Mouse (Mus musculus) midbrain, embryonic 11.5 days (tissue): Measurements from ENCODE around the gene Hsd11b1. TPM values are rescaled to one million over a fixed set of nuclear protein-coding genes. Genes with fewer than 3 reads are reported as not detected.
A peak's percentile ranks its signal among the peaks of the same experiment; 100 is the strongest.
"Not testable (repeated sequence)": the region's sequence is repeated elsewhere in the genome, so short reads cannot be mapped to it uniquely, and the experiment has no call there.

Source experiments
- ATAC-seq: fragments of 200-750 bp; cut with Nextera tagmentation; 2 replicates; pipeline ENCODE4 v1.8.0; 2017; ENCODE audit warnings: moderate TSS enrichment, moderate library complexity; ENCODE audit not compliant: low FRiP score
- DNase-seq: peaks from one replicate; pipeline ENCODE4 v3.0.0; 2015; ENCODE audit warnings: low spot score; ENCODE audit errors: missing footprints
- H3K27ac ChIP-seq: fragments of 300-500 bp; sonication (generic); 2 replicates; pipeline ENCODE4 v1.5.1; 2014; ENCODE audit warnings: low read depth, low read length
- H3K27me3 ChIP-seq: fragments of 300-500 bp; sonication (generic); 2 replicates; pipeline ENCODE4 v1.6.1; 2014; ENCODE audit warnings: mild to moderate bottlenecking, low read length, moderate library complexity, mixed read lengths; ENCODE audit not compliant: control insufficient read depth, insufficient read depth
- H3K36me3 ChIP-seq: fragments of 300-500 bp; sonication (generic); 2 replicates; pipeline ENCODE4 v1.6.1; 2014; ENCODE audit warnings: mild to moderate bottlenecking, low read length, moderate library complexity, mixed read lengths; ENCODE audit not compliant: control insufficient read depth, insufficient read depth
- H3K4me1 ChIP-seq: fragments of 300-500 bp; sonication (generic); 2 replicates; pipeline ENCODE4 v1.6.1; 2014; ENCODE audit warnings: low read length; ENCODE audit not compliant: control insufficient read depth, insufficient read depth
- H3K4me2 ChIP-seq: fragments of 300-500 bp; sonication (generic); 2 replicates; pipeline ENCODE4 v1.6.1; 2014; ENCODE audit warnings: mild to moderate bottlenecking, moderate library complexity
- H3K4me3 ChIP-seq: fragments of 300-500 bp; sonication (generic); 2 replicates; pipeline ENCODE4 v1.5.1; 2014; ENCODE audit warnings: low read depth, low read length
- H3K9ac ChIP-seq: fragments of 300-500 bp; sonication (generic); 2 replicates; pipeline ENCODE4 v1.6.1; 2014; ENCODE audit warnings: low read length
- H3K9me3 ChIP-seq: fragments of 300-500 bp; sonication (generic); 2 replicates; pipeline ENCODE4 v1.6.1; 2016; ENCODE audit warnings: low read length; ENCODE audit not compliant: control insufficient read depth
- WGBS: fragments of 180-500 bp; shearing (Covaris S2); extraction: QIAGEN DNeasy Blood & Tissue Kit; methylation state at CpG from one replicate; pipeline ENCODE4 v1.1.7; 2014; 5-methylcytosine and 5-hydroxymethylcytosine counted together
- polyA plus RNA-seq: library from polyadenylated mRNA; unstranded; fragments of >200 nt; fragmentation: Nextera tagmentation; extraction: Ambion mirVana; gene quantifications from 2 replicates; pipeline ENCODE4 v1.2.1, GENCODE M21; 2014

Hsd11b1 gene
- polyA plus RNA-seq, 1 experiment from 2014 or later: not detected

DNA sequence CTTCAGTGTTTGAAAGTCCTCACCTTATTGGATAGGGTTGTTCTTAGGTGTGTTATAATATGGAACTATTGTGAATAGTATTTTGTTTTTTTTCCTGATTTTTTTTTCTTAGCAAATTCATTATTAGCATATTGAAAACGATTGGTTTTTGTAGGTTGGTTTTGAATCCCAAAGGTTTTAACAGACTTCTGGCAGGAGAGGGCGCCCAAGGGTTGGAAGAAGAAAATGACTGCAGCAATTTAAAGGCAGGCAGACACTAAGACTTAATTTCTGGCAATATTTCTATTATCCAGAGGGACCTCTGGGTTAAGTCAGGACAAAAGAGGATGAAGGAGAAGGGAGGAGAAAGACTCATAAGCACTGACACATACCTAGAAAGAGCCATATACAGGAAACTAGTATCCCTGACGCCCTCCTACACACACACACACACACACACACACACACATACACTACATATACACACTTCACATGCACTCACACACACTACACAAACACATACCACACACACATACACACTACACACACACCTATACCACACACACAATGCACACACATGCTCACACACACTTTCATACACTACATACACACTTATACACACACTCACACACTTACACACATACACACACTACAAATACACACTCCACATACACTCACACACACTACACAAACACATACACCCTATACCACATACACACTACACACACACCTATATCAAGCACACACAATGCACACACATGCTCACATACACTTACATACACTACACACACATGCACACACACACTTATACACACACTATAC is 8.2 kb downstream of the Hsd11b1 start:
- H3K36me3 ChIP-seq: no peaks in the 10 kb centered on the region
- H3K4me2 ChIP-seq: no peak overlapping the region
- WGBS: 32% methylated on average over 3 of the region's 3 CpGs
- H3K4me1 ChIP-seq: no peaks in the 10 kb centered on the region
- peak; percentile 40; the same call in 1 of the 2 replicates for ATAC-seq
- H3K9me3 ChIP-seq: no peaks in the 10 kb centered on the region
- no peak overlapping the region for H3K4me3 ChIP-seq
- no peaks in the 10 kb centered on the region for H3K27me3 ChIP-seq
- H3K9ac ChIP-seq: no peak overlapping the region
- no peak overlapping the region for H3K27ac ChIP-seq
- DNase-seq: no peak

GRCm38 (mm10) chr1:193255032-193255431 is 8.8 kb downstream of the Hsd11b1 start:
- no peak for DNase-seq
- H3K4me1 ChIP-seq: no peaks in the 10 kb centered on the region
- no peaks in the 10 kb centered on the region for H3K9me3 ChIP-seq
- H3K27me3 ChIP-seq: no peaks in the 10 kb centered on the region
- no peak for ATAC-seq
- 74% methylated on average over 8 of the region's 8 CpGs for WGBS
- no peak overlapping the region for H3K4me3 ChIP-seq
- H3K4me2 ChIP-seq: no peak overlapping the region
- H3K27ac ChIP-seq: no peak overlapping the region
- H3K9ac ChIP-seq: no peak overlapping the region
- no peaks in the 10 kb centered on the region for H3K36me3 ChIP-seq

DNA sequence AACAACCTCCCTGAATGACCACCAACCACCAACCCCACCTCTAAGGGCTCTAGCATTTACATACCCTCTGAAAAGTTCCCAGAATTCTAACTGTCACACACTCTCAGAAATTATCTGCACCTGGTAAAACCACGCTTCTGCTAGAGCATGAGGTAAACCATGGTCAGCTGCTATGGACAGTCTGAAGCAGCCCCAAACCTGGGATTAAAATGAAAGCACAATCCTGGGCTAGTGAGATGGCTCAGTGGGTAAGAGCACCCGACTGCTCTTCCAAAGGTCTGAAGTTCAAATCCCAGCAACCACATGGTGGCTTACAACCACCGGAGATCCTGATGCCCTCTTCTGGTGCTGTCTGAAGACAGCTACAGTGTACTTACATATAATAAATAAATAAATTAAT is 10.0 kb downstream of the Hsd11b1 start:
- H3K9ac ChIP-seq, H3K27me3 ChIP-seq, H3K4me3 ChIP-seq, H3K4me1 ChIP-seq, H3K4me2 ChIP-seq, H3K27ac ChIP-seq, DNase-seq, ATAC-seq, H3K9me3 ChIP-seq, H3K36me3 ChIP-seq: not testable (repeated sequence)
- 74% methylated on average over 3 of the region's 3 CpGs for WGBS

- ATAC-seq: no peak
- H3K36me3 ChIP-seq: no peaks in the 10 kb centered on the region
- no peaks in the 10 kb centered on the region for H3K27me3 ChIP-seq
- H3K4me2 ChIP-seq: no peak overlapping the region
- no peaks in the 10 kb centered on the region for H3K4me1 ChIP-seq
- no peak overlapping the region for H3K9ac ChIP-seq
- no peak for DNase-seq
- H3K9me3 ChIP-seq: no peaks in the 10 kb centered on the region
- H3K27ac ChIP-seq: no peak overlapping the region
- no peak overlapping the region for H3K4me3 ChIP-seq
- WGBS: 73% methylated on average over 5 of the region's 5 CpGs
Measured at GRCm38 (mm10) chr1:193252616-193253015, 11.3 kb downstream of the Hsd11b1 start.

GRCm38 (mm10) chr1:193251386-193251785 is 12.5 kb downstream of the Hsd11b1 start:
- Histone ChIP-seq H3K27ac (no peak overlapping the region), H3K27me3 (no peaks in the 10 kb centered on the region), H3K9ac (no peak overlapping the region), H3K4me2 (no peak overlapping the region), H3K9me3 (no peaks in the 10 kb centered on the region), H3K4me1 (no peaks in the 10 kb centered on the region), H3K4me3 (no peak overlapping the region), H3K36me3 (no peaks in the 10 kb centered on the region)
- 78% methylated on average over 7 of the region's 7 CpGs for WGBS
- DNase-seq (no peak), ATAC-seq (no peak)

DNA sequence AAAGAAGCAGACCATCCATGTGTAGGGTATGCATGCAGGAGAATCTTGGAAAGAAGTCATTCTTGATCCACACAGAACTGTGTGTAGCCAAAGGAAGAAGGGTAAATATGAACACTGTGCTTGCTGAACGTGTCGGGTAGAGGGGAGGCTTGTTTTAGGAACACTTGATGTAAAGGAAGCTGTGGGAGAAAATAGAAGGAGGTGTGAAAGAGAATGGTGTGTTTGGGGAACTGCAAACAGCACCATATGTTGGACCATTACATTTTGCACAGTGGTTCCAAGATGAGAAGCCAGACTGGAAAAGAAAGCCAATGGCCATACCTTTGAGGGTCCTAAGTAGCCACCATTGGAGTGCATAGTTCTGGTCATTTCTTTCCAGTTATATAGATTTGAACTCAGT is 13.8 kb downstream of the Hsd11b1 start:
- DNase-seq (no peak), ATAC-seq (no peak)
- no peak overlapping the region for H3K27ac ChIP-seq
- H3K9me3 ChIP-seq: no peaks in the 10 kb centered on the region
- no peaks in the 10 kb centered on the region for H3K4me1 ChIP-seq
- no peak overlapping the region for H3K9ac ChIP-seq
- no peaks in the 10 kb centered on the region for H3K36me3 ChIP-seq
- H3K4me3 ChIP-seq: no peak overlapping the region
- H3K4me2 ChIP-seq: no peak overlapping the region
- 80% methylated on average over 2 of the region's 2 CpGs for whole genome bisulfite sequencing
- H3K27me3 ChIP-seq: no peaks in the 10 kb centered on the region

DNA sequence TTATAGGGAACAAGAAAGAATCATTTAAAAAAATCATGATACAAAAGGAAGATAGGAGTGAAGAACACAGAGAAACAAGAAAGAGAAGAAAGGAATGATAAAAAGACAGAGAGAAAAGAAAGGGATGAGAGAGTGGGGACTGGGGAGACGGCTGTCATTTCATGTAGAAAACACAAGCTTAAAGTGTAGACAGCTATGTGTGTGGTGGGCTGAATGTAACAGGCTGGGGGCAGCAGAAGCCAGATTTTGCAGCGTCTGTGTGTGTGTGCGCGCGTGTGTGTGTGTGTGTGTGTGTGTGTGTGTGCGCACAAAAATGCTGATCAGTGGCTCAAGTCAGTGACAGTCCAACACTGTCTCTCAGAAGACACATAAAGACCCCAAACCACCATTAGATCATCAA is 19.6 kb downstream of the Hsd11b1 start:
- H3K9me3 ChIP-seq: no peaks in the 10 kb centered on the region
- no peak overlapping the region for H3K9ac ChIP-seq
- DNase-seq: no peak
- 81% methylated on average over 6 of the region's 6 CpGs for WGBS
- no peaks in the 10 kb centered on the region for H3K27me3 ChIP-seq
- no peak overlapping the region for H3K4me2 ChIP-seq
- H3K27ac ChIP-seq: no peak overlapping the region
- H3K4me3 ChIP-seq: no peak overlapping the region
- H3K36me3 ChIP-seq: no peaks in the 10 kb centered on the region
- H3K4me1 ChIP-seq: no peaks in the 10 kb centered on the region
- no peak for ATAC-seq

DNA sequence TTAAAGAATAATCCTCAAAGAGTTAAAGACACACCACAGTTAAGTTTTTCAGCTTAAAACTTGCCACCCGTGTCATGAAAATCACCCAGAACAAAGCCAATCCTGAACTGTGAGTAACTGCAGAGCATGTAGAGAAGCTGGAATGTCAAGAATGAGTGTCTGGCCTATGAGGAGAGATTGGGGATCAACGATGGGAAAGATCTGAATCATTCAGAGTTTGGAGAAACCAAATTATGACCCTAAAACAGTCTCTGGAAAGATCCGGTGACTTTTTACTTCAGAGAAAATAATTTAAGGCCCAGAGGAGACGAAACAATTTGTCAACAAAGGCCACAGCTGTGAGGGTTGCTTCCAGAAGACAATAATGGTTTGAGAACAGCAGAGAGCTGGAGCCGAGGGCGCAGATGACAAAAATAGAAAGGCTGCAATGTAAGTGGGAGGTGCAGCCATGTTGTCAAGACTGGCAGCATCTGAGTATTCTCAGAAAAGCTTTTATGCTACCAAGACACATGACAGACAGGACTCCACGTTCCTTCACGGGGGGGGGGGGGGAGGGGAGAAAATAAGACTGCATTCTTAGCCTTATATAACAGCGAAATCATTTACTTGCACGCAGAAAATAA is 20.2 kb downstream of the Hsd11b1 start:
- no peaks in the 10 kb centered on the region for H3K9me3 ChIP-seq
- H3K4me2 ChIP-seq: no peak overlapping the region
- WGBS: 76% methylated on average over 10 of the region's 10 CpGs
- no peak for DNase-seq
- H3K27ac ChIP-seq: no peak overlapping the region
- ATAC-seq: no peak
- H3K9ac ChIP-seq: no peak overlapping the region
- no peaks in the 10 kb centered on the region for H3K4me1 ChIP-seq
- H3K4me3 ChIP-seq: no peak overlapping the region
- H3K27me3 ChIP-seq: no peaks in the 10 kb centered on the region
- no peaks in the 10 kb centered on the region for H3K36me3 ChIP-seq

DNA sequence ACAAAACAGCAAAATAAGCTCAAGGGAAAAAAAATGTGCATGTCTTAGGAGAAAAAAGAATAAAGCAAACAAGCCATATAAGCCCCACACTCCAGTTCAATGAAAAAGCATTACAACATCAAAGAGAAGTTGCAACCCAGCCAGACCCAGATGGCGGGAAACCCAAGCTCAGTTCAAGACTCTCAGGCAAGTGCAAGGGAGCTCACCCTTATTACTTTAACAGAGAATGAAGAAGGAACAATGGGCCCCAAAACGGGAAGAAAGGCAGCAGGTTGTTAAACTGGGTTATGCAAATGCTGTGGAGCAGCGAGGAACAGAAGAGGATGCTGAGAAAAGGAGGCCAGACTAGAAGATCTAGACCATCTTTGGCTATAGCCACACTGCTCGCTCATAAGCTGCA is 21.0 kb downstream of the Hsd11b1 start:
- H3K9me3 ChIP-seq: no peaks in the 10 kb centered on the region
- H3K36me3 ChIP-seq: no peaks in the 10 kb centered on the region
- H3K27ac ChIP-seq: no peak overlapping the region
- H3K9ac ChIP-seq: no peak overlapping the region
- 54% methylated on average over 4 of the region's 4 CpGs for WGBS
- no peaks in the 10 kb centered on the region for H3K4me1 ChIP-seq
- H3K4me3 ChIP-seq: no peak overlapping the region
- no peak for DNase-seq
- no peaks in the 10 kb centered on the region for H3K27me3 ChIP-seq
- no peak for ATAC-seq
- no peak overlapping the region for H3K4me2 ChIP-seq
